Mouse (Mus musculus): ENCODE measurements at regions not wholly inside any gene's neighbourhood (a gene's known extent, or its start where the extent isn't known, plus 50 kb on each side); places are given as distances from the start of the nearest gene placed in this dataset.

DNA sequence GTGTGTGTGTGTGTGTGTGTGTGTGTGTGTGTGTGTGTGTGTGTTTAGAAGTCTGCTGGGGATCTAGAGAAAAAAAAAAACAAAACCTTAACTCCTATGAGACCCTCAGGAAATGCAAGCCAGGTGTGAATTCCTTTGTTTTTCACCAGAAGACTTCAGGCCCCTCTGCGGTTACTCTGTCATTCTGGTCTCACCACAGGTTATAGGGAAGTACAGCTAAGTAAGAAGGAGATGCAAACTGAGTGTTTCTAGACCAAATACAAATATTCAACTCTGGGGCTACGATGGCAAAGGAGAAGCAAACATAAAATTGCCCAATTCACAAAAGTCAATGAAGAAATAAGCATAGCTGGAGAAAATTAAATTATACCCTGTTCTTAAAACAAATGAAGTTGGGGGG lies 54.9 kb upstream of the Basp1 start:
- no peak for TF ChIP-seq POLR2A (IDR thresholded peaks at IDR 0.05; ENCODE audit: extremely low read depth, insufficient read depth, low read length)
- TF ChIP-seq CTCF (IDR thresholded peaks at IDR 0.05; ENCODE audit: low read depth, low read length), result no peak
